Mouse (Mus musculus): ENCODE results near the gene Klhl3. TPM values are rescaled to one million over a fixed set of nuclear protein-coding genes. Genes with fewer than 3 reads are reported as not detected.

The Klhl3 gene
- polyA plus RNA-seq, 1 experiment from 2014 or later: 0.91 TPM

GRCm38 (mm10) chr13:58124278-58124677 is 10.9 kb upstream of the Klhl3 start:
- peak overlapping the region; percentile 2; the same call in 1 of the 2 replicates for H3K9ac ChIP-seq
- no peak for DNase-seq
- 79% methylated on average over 3 of the region's 3 CpGs for WGBS (ENCODE audit: insufficient replicate concordance)
- peaks cover 20% of the 10 kb centered on the region for H3K36me3 ChIP-seq
- no peaks in the 10 kb centered on the region for H3K27me3 ChIP-seq
- H3K27ac ChIP-seq: peak overlapping the region; percentile 51; the same call in 1 of the 2 replicates
- no peak overlapping the region for H3K4me3 ChIP-seq (replicated peaks)
- H3K4me1 ChIP-seq (replicated peaks): peaks cover 33% of the 10 kb centered on the region
- no peak overlapping the region for H3K4me2 ChIP-seq
- ATAC-seq (ENCODE audit: low read depth): no peak
- H3K9me3 ChIP-seq (replicated peaks): no peaks in the 10 kb centered on the region

- Histone ChIP-seq H3K4me1 (replicated peaks) (peaks cover 33% of the 10 kb centered on the region), H3K27ac (peak overlapping the region; percentile 53), H3K4me2 (no peak overlapping the region), H3K9me3 (replicated peaks) (no peaks in the 10 kb centered on the region), H3K36me3 (peaks cover 20% of the 10 kb centered on the region), H3K27me3 (no peaks in the 10 kb centered on the region), H3K4me3 (replicated peaks) (no peak overlapping the region), H3K9ac (no peak overlapping the region)
- 78% methylated on average over 8 of the region's 8 CpGs for WGBS (ENCODE audit: insufficient replicate concordance)
- DNase-seq: no peak
- ATAC-seq (ENCODE audit: low read depth): no peak
These were observed 10.0 kb upstream of the Klhl3 start for GRCm38 (mm10) chr13:58123381-58123780.

- no peak for ATAC-seq (ENCODE audit: low read depth)
- no peaks in the 10 kb centered on the region for H3K9me3 ChIP-seq (replicated peaks)
- H3K4me1 ChIP-seq (replicated peaks): peaks cover 33% of the 10 kb centered on the region
- peaks cover 20% of the 10 kb centered on the region for H3K36me3 ChIP-seq
- H3K9ac ChIP-seq: no peak overlapping the region
- H3K27ac ChIP-seq: peak overlapping the region; percentile 53; the same call in 1 of the 2 replicates
- no peak overlapping the region for H3K4me2 ChIP-seq
- no peaks in the 10 kb centered on the region for H3K27me3 ChIP-seq
- H3K4me3 ChIP-seq (replicated peaks): no peak overlapping the region
- WGBS (ENCODE audit: insufficient replicate concordance): 66% methylated on average over 10 of the region's 10 CpGs
- no peak for DNase-seq
These were observed 9.4 kb upstream of the Klhl3 start for GRCm38 (mm10) chr13:58122786-58123297.

- H3K4me2 ChIP-seq: no peak overlapping the region
- H3K36me3 ChIP-seq: no peaks in the 10 kb centered on the region
- 35% methylated on average over 8 of the region's 8 CpGs for WGBS (ENCODE audit: insufficient replicate concordance)
- peaks cover 19% of the 10 kb centered on the region for H3K4me1 ChIP-seq (replicated peaks)
- peaks cover 42% of the 10 kb centered on the region for H3K27me3 ChIP-seq
- H3K27ac ChIP-seq: no peak overlapping the region
- no peak overlapping the region for H3K9ac ChIP-seq
- ATAC-seq (ENCODE audit: low read depth) (no peak), DNase-seq (peak; percentile 29)
- no peak overlapping the region for H3K4me3 ChIP-seq (replicated peaks)
- H3K9me3 ChIP-seq (replicated peaks): no peaks in the 10 kb centered on the region
These were observed 4.1 kb upstream of the Klhl3 start for GRCm38 (mm10) chr13:58117318-58118017.

DNA sequence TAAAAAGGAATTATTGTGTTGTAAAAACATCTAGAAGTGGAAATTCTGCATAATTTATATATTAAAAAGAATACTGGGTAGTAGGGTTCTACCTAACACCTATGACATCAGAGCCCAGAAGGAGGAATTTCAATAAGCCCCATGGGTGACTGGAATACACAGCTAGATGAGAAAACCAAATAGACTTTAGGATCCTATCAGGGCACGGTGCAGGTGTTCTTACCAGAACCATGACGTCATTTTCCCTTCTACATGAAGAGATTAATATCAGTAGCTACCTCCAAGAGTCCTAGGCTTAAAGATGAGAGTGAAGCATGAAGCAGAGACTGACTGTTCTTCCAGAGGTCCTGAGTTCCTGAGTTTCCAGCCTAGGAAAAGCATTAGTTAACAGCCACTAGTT is 3.4 kb upstream of the Klhl3 start:
- Histone ChIP-seq H3K4me2 (no peak overlapping the region), H3K27ac (no peak overlapping the region), H3K4me1 (replicated peaks) (peaks cover 19% of the 10 kb centered on the region), H3K36me3 (no peaks in the 10 kb centered on the region), H3K27me3 (peaks cover 48% of the 10 kb centered on the region), H3K9me3 (replicated peaks) (no peaks in the 10 kb centered on the region), H3K9ac (no peak overlapping the region), H3K4me3 (replicated peaks) (no peak overlapping the region)
- ATAC-seq (ENCODE audit: low read depth) (no peak), DNase-seq (no peak)
- WGBS (ENCODE audit: insufficient replicate concordance): 70% methylated on average over 2 of the region's 2 CpGs

DNA sequence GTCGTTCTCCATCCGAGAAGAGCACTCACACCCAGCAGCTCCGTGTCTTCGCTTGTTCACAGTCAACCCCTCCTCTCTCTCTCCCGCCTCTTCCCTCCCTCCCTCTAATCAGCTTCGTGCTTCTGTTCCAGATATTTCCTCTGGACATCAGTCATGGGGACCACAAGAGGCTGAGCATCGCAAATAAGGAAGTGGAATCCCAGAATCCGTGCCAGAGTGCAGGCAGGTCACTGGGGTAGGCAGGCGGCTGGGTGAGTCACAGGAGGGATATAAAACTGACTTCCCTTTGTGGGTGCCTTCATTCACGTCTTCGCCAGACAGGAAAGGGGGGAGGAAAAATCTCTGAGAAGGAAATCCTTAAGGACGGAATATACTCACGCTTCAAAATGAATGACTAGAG is 1.8 kb upstream of the Klhl3 start:
- no peak overlapping the region for H3K4me2 ChIP-seq
- no peak overlapping the region for H3K9ac ChIP-seq
- H3K27me3 ChIP-seq: peaks cover 54% of the 10 kb centered on the region
- WGBS (ENCODE audit: insufficient replicate concordance): 15% methylated on average over 13 of the region's 13 CpGs
- no peak overlapping the region for H3K4me3 ChIP-seq (replicated peaks)
- ATAC-seq (ENCODE audit: low read depth): peak; percentile 30
- peaks cover 19% of the 10 kb centered on the region for H3K4me1 ChIP-seq (replicated peaks)
- H3K27ac ChIP-seq: no peak overlapping the region
- H3K9me3 ChIP-seq (replicated peaks): no peaks in the 10 kb centered on the region
- no peaks in the 10 kb centered on the region for H3K36me3 ChIP-seq
- DNase-seq: no peak

- ATAC-seq (ENCODE audit: low read depth): no peak
- DNase-seq: no peak
- Histone ChIP-seq H3K27me3 (peaks cover 54% of the 10 kb centered on the region), H3K4me3 (replicated peaks) (peak overlapping the region; percentile 51), H3K4me2 (peak overlapping the region; percentile 67), H3K27ac (no peak overlapping the region), H3K4me1 (replicated peaks) (peaks cover 19% of the 10 kb centered on the region), H3K9ac (peak overlapping the region; percentile 51), H3K36me3 (no peaks in the 10 kb centered on the region), H3K9me3 (replicated peaks) (no peaks in the 10 kb centered on the region)
- 16% methylated on average over 11 of the region's 11 CpGs for WGBS (ENCODE audit: insufficient replicate concordance)
These were observed 771 bp downstream of the Klhl3 start for GRCm38 (mm10) chr13:58112601-58113041.

GRCm38 (mm10) chr13:58112191-58112590 is 1.2 kb downstream of the Klhl3 start:
- Histone ChIP-seq H3K9ac (peak overlapping the region; percentile 51; the same call in 1 of the 2 replicates), H3K36me3 (no peaks in the 10 kb centered on the region), H3K9me3 (replicated peaks) (no peaks in the 10 kb centered on the region), H3K4me2 (peak overlapping the region; percentile 67), H3K27me3 (peaks cover 54% of the 10 kb centered on the region), H3K4me1 (replicated peaks) (peaks cover 19% of the 10 kb centered on the region), H3K27ac (no peak overlapping the region), H3K4me3 (replicated peaks) (peak overlapping the region; percentile 51)
- ATAC-seq (ENCODE audit: low read depth) (no peak), DNase-seq (no peak)
- 55% methylated on average over 10 of the region's 10 CpGs for WGBS (ENCODE audit: insufficient replicate concordance)

- Histone ChIP-seq H3K36me3 (no peaks in the 10 kb centered on the region), H3K4me3 (replicated peaks) (no peak overlapping the region), H3K9ac (no peak overlapping the region), H3K4me1 (replicated peaks) (peaks cover 19% of the 10 kb centered on the region), H3K4me2 (no peak overlapping the region), H3K27me3 (peaks cover 48% of the 10 kb centered on the region), H3K9me3 (replicated peaks) (no peaks in the 10 kb centered on the region), H3K27ac (no peak overlapping the region)
- ATAC-seq (ENCODE audit: low read depth) (no peak), DNase-seq (no peak)
- 80% methylated on average over 6 of the region's 6 CpGs for WGBS (ENCODE audit: insufficient replicate concordance)
These were observed 2.1 kb downstream of the Klhl3 start for GRCm38 (mm10) chr13:58111306-58111705.

DNA sequence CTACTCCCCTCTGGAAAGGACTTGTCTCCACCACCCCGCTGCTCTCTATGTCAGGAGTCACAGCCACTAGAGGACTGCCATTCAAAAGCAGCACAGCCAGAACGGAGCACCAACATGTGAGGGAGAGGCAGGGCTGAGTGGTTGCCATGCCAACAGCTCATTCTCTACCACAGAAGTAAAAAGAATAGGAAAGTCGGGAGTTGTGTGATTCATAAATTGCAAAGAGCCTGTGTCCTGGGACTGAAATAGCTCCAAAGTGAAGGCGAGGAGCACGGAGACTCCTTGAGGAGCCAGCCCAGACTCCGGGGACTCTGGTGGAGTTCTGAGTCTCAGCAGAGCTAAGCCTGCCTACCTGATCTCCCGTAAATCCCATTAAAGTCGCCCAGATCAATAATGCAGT is 22.7 kb downstream of the Klhl3 start:
- WGBS (ENCODE audit: insufficient replicate concordance): 57% methylated on average over 8 of the region's 8 CpGs
- no peak overlapping the region for H3K27ac ChIP-seq
- no peaks in the 10 kb centered on the region for H3K27me3 ChIP-seq
- no peaks in the 10 kb centered on the region for H3K36me3 ChIP-seq
- no peak overlapping the region for H3K4me3 ChIP-seq (replicated peaks)
- DNase-seq (no peak), ATAC-seq (ENCODE audit: low read depth) (no peak)
- no peak overlapping the region for H3K9ac ChIP-seq
- H3K4me1 ChIP-seq (replicated peaks): no peaks in the 10 kb centered on the region
- H3K9me3 ChIP-seq (replicated peaks): no peaks in the 10 kb centered on the region
- H3K4me2 ChIP-seq: no peak overlapping the region

- no peak for ATAC-seq (ENCODE audit: low read depth)
- Histone ChIP-seq H3K4me3 (replicated peaks) (no peak overlapping the region), H3K9me3 (replicated peaks) (no peaks in the 10 kb centered on the region), H3K27ac (no peak overlapping the region), H3K36me3 (no peaks in the 10 kb centered on the region), H3K4me2 (no peak overlapping the region), H3K9ac (no peak overlapping the region), H3K4me1 (replicated peaks) (no peaks in the 10 kb centered on the region), H3K27me3 (no peaks in the 10 kb centered on the region)
- WGBS (ENCODE audit: insufficient replicate concordance): 79% methylated on average over 5 of the region's 5 CpGs
- DNase-seq: no peak
These were observed 29.0 kb downstream of the Klhl3 start for GRCm38 (mm10) chr13:58084396-58084795.

DNA sequence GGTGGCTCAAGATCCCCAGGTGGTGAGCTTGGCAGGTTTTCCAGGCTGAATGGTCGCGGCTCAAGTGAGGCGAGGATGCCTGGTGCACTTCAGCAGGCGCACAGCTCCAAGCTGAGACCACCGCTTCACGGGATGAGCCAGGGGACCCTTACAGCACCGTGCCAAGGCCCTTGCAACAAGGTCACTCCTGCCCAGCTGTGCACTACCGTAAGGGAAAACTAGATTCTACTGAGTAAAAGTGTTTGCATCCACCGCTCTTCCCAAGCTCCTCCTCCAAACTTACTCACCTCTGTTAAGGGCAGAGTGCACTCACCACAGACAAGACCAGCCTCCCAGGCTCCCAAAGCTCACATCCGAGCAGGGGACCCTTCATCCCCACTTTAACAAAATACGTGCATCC is 29.9 kb downstream of the Klhl3 start:
- no peak for ATAC-seq (ENCODE audit: low read depth)
- H3K9me3 ChIP-seq (replicated peaks): no peaks in the 10 kb centered on the region

More for the DNA sequence above, 29.9 kb downstream of the Klhl3 start:
- Histone ChIP-seq H3K4me2 (no peak overlapping the region), H3K36me3 (no peaks in the 10 kb centered on the region), H3K27me3 (no peaks in the 10 kb centered on the region), H3K27ac (no peak overlapping the region), H3K4me1 (replicated peaks) (no peaks in the 10 kb centered on the region), H3K9ac (no peak overlapping the region), H3K4me3 (replicated peaks) (no peak overlapping the region)
- DNase-seq: no peak
- 71% methylated on average over 11 of the region's 11 CpGs for WGBS (ENCODE audit: insufficient replicate concordance)
